13 mouse cellular contexts compared by ENCODE assay signal in genomic region chr10:86368811-86369210, GRCm38 (mm10).
DNase-seq lines count a peak whose midpoint lies in the region; ATAC-seq lines count a peak whose summit lies in the region.
"Had no signal": no experiment of that assay in that cellular context is flagged by ENCODE, and none has a peak within 500 bp of the region (broad histone marks: within the 10 kb centered on the region; RNA-seq: fewer than 3 reads in every experiment).

No protein-coding gene starts in this region.

- no peaks in the 10 kb centered on the region for H3K36me3 ChIP-seq in neural tube, embryonic 11.5 days (ENCODE audit: control insufficient read depth, insufficient read depth, low read length)
- H3K36me3 ChIP-seq in neural tube, embryonic 15.5 days = no peaks in the 10 kb centered on the region
- no peaks in the 10 kb centered on the region for H3K36me3 ChIP-seq in intestine, embryonic 16.5 days (ENCODE audit: control insufficient read depth, insufficient read depth, low read length)
- H3K36me3 ChIP-seq in midbrain, embryonic 15.5 days (replicated peaks) = no peaks in the 10 kb centered on the region
- H3K36me3 ChIP-seq: midbrain, embryonic 10.5 days; neural tube, embryonic 13.5 days had no signal

- ATAC-seq in neural tube, embryonic 11.5 days (ENCODE audit: insufficient read depth, low FRiP score, low TSS enrichment) = no peak
- ATAC-seq in neural tube, embryonic 15.5 days (ENCODE audit: low FRiP score) = no peak
- ATAC-seq in intestine, embryonic 16.5 days = peak; percentile 45; the same call in 1 of the 2 replicates
- ATAC-seq in midbrain, embryonic 15.5 days (replicated peaks) = no peak
- ATAC-seq: forebrain, postnatal 0 days had no signal

- no peak overlapping the region for H3K9ac ChIP-seq in neural tube, embryonic 11.5 days (ENCODE audit: low read length)
- no peak overlapping the region for H3K9ac ChIP-seq in neural tube, embryonic 15.5 days (replicated peaks)
- H3K9ac ChIP-seq in intestine, embryonic 16.5 days (ENCODE audit: low read depth, low read length) = no peak overlapping the region
- H3K9ac ChIP-seq in midbrain, embryonic 15.5 days = no peak overlapping the region
- H3K9ac ChIP-seq: forebrain, postnatal 0 days; neural tube, embryonic 13.5 days had no signal

- WGBS in neural tube, embryonic 11.5 days = 73% methylated on average over 12 of the region's 12 CpGs
- WGBS in neural tube, embryonic 15.5 days = 68% methylated on average over 12 of the region's 12 CpGs
- WGBS in intestine, embryonic 16.5 days = 54% methylated on average over 12 of the region's 12 CpGs
- 89% methylated on average over 12 of the region's 12 CpGs for WGBS in midbrain, embryonic 15.5 days

- H3K4me2 ChIP-seq in neural tube, embryonic 11.5 days (ENCODE audit: low read depth) = no peak overlapping the region
- no peak overlapping the region for H3K4me2 ChIP-seq in neural tube, embryonic 15.5 days
- H3K4me2 ChIP-seq in intestine, embryonic 16.5 days (ENCODE audit: low read depth, low read length) = no peak overlapping the region
- no peak overlapping the region for H3K4me2 ChIP-seq in midbrain, embryonic 15.5 days
- H3K4me2 ChIP-seq: neural tube, embryonic 13.5 days had no signal

- no peak overlapping the region for H3K4me3 ChIP-seq in neural tube, embryonic 11.5 days (ENCODE audit: low read depth, low read length)
- H3K4me3 ChIP-seq in neural tube, embryonic 15.5 days (replicated peaks) = no peak overlapping the region
- no peak overlapping the region for H3K4me3 ChIP-seq in intestine, embryonic 16.5 days (ENCODE audit: low read length)
- no peak overlapping the region for H3K4me3 ChIP-seq in midbrain, embryonic 15.5 days
- H3K4me3 ChIP-seq: layer of hippocampus, adult 2 months; midbrain, embryonic 10.5 days; neural tube, embryonic 13.5 days had no signal

- H3K9me3 ChIP-seq in neural tube, embryonic 11.5 days (ENCODE audit: control insufficient read depth, low read length) = no peaks in the 10 kb centered on the region
- H3K9me3 ChIP-seq in neural tube, embryonic 15.5 days (replicated peaks) = no peaks in the 10 kb centered on the region
- no peaks in the 10 kb centered on the region for H3K9me3 ChIP-seq in intestine, embryonic 16.5 days (ENCODE audit: control insufficient read depth, low read length)
- H3K9me3 ChIP-seq in midbrain, embryonic 15.5 days = no peaks in the 10 kb centered on the region
- H3K9me3 ChIP-seq: midbrain, embryonic 10.5 days; neural tube, embryonic 13.5 days had no signal

- H3K27ac ChIP-seq in neural tube, embryonic 11.5 days (ENCODE audit: low read depth, low read length) = no peak overlapping the region
- H3K27ac ChIP-seq in neural tube, embryonic 15.5 days (replicated peaks) = no peak overlapping the region
- H3K27ac ChIP-seq in intestine, embryonic 16.5 days (ENCODE audit: low read length) = no peak overlapping the region
- no peak overlapping the region for H3K27ac ChIP-seq in midbrain, embryonic 15.5 days
- H3K27ac ChIP-seq: layer of hippocampus, adult 2 months; midbrain, embryonic 10.5 days; neural tube, embryonic 13.5 days had no signal

- H3K4me1 ChIP-seq in neural tube, embryonic 11.5 days (ENCODE audit: control insufficient read depth, insufficient read depth, low read length) = no peaks in the 10 kb centered on the region
- peaks cover 13% of the 10 kb centered on the region for H3K4me1 ChIP-seq in neural tube, embryonic 15.5 days
- peaks cover 8% of the 10 kb centered on the region for H3K4me1 ChIP-seq in intestine, embryonic 16.5 days (ENCODE audit: control insufficient read depth, insufficient read depth, low read length)
- 0 out of 2 replicates have a peak, but pooled peaks cover 3% of the 10 kb centered on the region for H3K4me1 ChIP-seq in midbrain, embryonic 15.5 days
- H3K4me1 ChIP-seq: midbrain, embryonic 10.5 days had no signal

- no peaks in the 10 kb centered on the region for H3K27me3 ChIP-seq in neural tube, embryonic 11.5 days (ENCODE audit: control insufficient read depth, insufficient read depth, low read length)
- H3K27me3 ChIP-seq in neural tube, embryonic 15.5 days (replicated peaks) = no peaks in the 10 kb centered on the region
- no peaks in the 10 kb centered on the region for H3K27me3 ChIP-seq in intestine, embryonic 16.5 days (replicated peaks; ENCODE audit: control insufficient read depth, insufficient read depth, low read length)
- no peaks in the 10 kb centered on the region for H3K27me3 ChIP-seq in midbrain, embryonic 15.5 days (replicated peaks)
- H3K27me3 ChIP-seq: CH12.LX; neural tube, embryonic 13.5 days had no signal

- DNase-seq in neural tube, embryonic 11.5 days (ENCODE audit: low spot score) = peak; percentile 26
- DNase-seq in kidney, postnatal 4 days = peak; percentile 74 to 81
- no peak for DNase-seq in cerebellum, adult 11 months
- no peak for DNase-seq in left cerebral cortex, adult 18-20 months (ENCODE audit: low spot score in 2 of 2)
- no peak for DNase-seq in layer of hippocampus, postnatal 25 days (ENCODE audit: extremely low spot score in 1 of 2, low spot score in 1 of 2)
- DNase-seq: forebrain, postnatal 0 days had no signal

Comparison
In these comparisons a context has a peak if more than half of its experiments do, and no peak if none do; other contexts are left out.
1. DNase-seq: peak in neural tube, embryonic 11.5 days (single experiment) and kidney, postnatal 4 days (2 of 2); none in cerebellum, adult 11 months (single experiment), left cerebral cortex, adult 18-20 months (0 of 2) and layer of hippocampus, postnatal 25 days (0 of 2).